Mouse (Mus musculus): Measurements from ENCODE around the gene Foxk2. TPM values are rescaled to one million over a fixed set of nuclear protein-coding genes. Genes with fewer than 3 reads are reported as not detected.
"Not testable (repeated sequence)": the region's sequence is repeated elsewhere in the genome, so short reads cannot be mapped to it uniquely, and the experiment has no call there.

Gene Foxk2
- polyA plus RNA-seq, 1 experiment from 2014 or later: 12.5 TPM

DNA sequence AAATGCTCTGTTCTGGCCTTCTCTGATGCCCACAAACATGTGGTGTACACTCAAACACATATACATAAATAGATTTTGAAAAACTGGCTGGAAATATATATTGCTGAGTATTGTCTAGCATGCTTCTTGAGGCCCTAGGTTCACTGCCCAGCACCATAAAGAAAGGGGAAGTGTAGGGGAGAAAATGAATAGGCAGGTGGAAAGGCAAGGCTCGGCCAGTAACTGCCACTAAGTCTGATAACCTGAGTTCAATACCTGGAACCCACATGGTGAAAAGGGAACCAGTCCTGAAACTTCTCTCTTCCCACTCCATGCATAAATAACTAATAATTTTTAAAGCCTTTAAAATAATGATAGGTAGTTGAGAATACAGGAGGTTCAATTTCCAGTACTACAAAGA lies 79.9 kb downstream of the Foxk2 start:
- Histone ChIP-seq H3K27me3 (no peaks in the 10 kb centered on the region), H3K9ac (replicated peaks) (no peak overlapping the region), H3K36me3 (peaks cover 55% of the 10 kb centered on the region), H3K4me3 (replicated peaks) (no peak overlapping the region), H3K9me3 (no peaks in the 10 kb centered on the region), H3K4me2 (no peak overlapping the region), H3K27ac (no peak overlapping the region), H3K4me1 (replicated peaks) (no peaks in the 10 kb centered on the region)
- ATAC-seq (ENCODE audit: insufficient number of reproducible peaks, insufficient read depth, low FRiP score, low TSS enrichment, low read depth): no peak
- WGBS: 88% methylated on average over 1 of the region's 1 CpGs

DNA sequence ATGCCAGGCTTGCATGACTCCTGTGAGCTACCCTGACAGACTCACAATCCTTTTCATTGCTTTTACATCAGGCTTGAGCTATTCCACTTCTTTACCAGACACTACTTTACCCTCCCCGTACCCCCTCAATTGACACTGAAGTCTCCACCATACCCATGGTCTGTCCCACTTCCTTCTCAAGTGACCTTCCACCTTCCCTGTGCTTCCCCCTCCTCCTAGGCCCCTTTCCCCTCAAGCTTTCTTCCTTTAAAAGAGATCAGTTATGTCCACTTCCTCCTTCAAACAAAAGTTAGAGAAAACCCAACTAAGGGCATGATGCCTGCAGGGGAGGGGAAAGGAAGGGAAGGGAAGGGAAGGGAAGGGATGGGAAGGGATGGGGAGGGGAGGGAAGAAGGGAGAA lies 80.5 kb downstream of the Foxk2 start:
- no peaks in the 10 kb centered on the region for H3K27me3 ChIP-seq
- H3K27ac ChIP-seq: no peak overlapping the region
- no peaks in the 10 kb centered on the region for H3K9me3 ChIP-seq
- H3K4me2 ChIP-seq: no peak overlapping the region
- H3K9ac ChIP-seq (replicated peaks): no peak overlapping the region
- H3K4me3 ChIP-seq (replicated peaks): no peak overlapping the region
- no peak for ATAC-seq (ENCODE audit: insufficient number of reproducible peaks, insufficient read depth, low FRiP score, low TSS enrichment, low read depth)
- peaks cover 55% of the 10 kb centered on the region for H3K36me3 ChIP-seq
- 92% methylated on average over 1 of the region's 1 CpGs for WGBS
- no peaks in the 10 kb centered on the region for H3K4me1 ChIP-seq (replicated peaks)

DNA sequence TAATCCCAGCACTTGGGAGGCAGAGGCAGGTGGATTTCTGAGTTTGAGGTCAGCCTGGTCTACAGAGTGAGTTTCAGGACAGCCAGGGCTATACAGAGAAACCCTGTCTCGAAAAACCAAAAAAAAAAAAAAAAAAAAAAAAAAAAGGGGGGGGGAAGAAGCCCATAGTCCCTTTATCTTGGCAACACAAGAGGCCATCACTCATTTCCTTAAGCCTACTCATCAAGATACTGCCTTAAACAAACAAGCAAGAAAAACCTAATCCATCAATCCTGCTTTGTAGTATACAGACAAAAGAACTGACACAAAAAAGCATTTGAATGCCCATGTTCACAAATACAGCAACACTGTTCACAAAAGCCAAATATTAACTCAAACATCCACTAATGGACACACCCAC lies 82.6 kb downstream of the Foxk2 start:
- 67% methylated on average over 1 of the region's 1 CpGs for WGBS
- not testable (repeated sequence) for H3K27ac ChIP-seq; H3K9ac ChIP-seq (replicated peaks); ATAC-seq (ENCODE audit: insufficient number of reproducible peaks, insufficient read depth, low FRiP score, low TSS enrichment, low read depth); H3K4me2 ChIP-seq; H3K27me3 ChIP-seq; H3K4me3 ChIP-seq (replicated peaks); H3K9me3 ChIP-seq; H3K4me1 ChIP-seq (replicated peaks)
- peaks cover 53% of the 10 kb centered on the region for H3K36me3 ChIP-seq

DNA sequence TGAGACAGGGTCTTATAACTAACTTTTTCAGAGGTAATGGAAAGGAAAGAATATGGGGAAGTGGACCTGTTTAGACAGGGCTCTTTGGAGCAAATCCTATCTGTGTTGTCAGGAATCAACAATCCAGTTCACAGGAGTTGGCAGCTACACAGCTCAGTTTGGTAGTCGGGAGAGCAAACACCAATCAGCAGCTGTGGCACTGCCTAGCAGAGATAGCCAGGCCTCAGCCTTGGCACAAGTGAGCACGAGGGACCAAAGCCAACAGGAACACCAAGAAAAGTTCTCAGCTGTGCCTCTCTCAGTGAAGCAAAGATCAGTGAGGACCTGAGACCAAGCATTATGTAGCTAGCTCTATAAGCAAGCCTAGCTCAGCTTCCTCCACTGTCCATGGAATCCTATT lies 87.2 kb downstream of the Foxk2 start:
- no peak overlapping the region for H3K4me2 ChIP-seq
- no peaks in the 10 kb centered on the region for H3K9me3 ChIP-seq
- H3K27ac ChIP-seq: no peak overlapping the region
- H3K4me1 ChIP-seq (replicated peaks): no peaks in the 10 kb centered on the region
- H3K27me3 ChIP-seq: no peaks in the 10 kb centered on the region
- 96% methylated on average over 2 of the region's 2 CpGs for WGBS
- no peak overlapping the region for H3K9ac ChIP-seq (replicated peaks)
- H3K4me3 ChIP-seq (replicated peaks): no peak overlapping the region
- no peak for ATAC-seq (ENCODE audit: insufficient number of reproducible peaks, insufficient read depth, low FRiP score, low TSS enrichment, low read depth)
- H3K36me3 ChIP-seq: peaks cover 53% of the 10 kb centered on the region

DNA sequence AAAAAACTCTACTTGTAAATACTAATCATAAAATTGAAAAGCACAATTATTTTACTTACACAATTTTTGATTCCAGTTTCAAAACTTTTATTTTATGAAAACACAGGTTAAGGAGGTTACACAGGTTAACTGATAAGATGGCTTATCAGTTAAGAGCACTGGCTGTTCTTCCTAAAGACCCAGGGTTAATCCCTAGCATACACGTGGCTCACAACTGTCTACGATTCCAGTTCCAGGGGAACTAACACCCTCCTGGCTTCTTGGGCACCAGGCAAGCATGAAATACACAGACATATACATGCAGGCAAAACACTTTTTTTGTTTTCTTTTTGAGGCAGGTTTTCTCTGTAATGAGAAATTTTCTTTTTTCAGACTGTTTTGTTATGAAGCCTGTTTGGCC lies 88.4 kb downstream of the Foxk2 start:
- H3K9me3 ChIP-seq: no peaks in the 10 kb centered on the region
- no peak overlapping the region for H3K9ac ChIP-seq (replicated peaks)
- no peaks in the 10 kb centered on the region for H3K27me3 ChIP-seq
- peaks cover 53% of the 10 kb centered on the region for H3K36me3 ChIP-seq
- 91% methylated on average over 2 of the region's 2 CpGs for WGBS
- no peak for ATAC-seq (ENCODE audit: insufficient number of reproducible peaks, insufficient read depth, low FRiP score, low TSS enrichment, low read depth)
- no peak overlapping the region for H3K27ac ChIP-seq
- H3K4me1 ChIP-seq (replicated peaks): peaks cover 9% of the 10 kb centered on the region
- no peak overlapping the region for H3K4me2 ChIP-seq
- no peak overlapping the region for H3K4me3 ChIP-seq (replicated peaks)

DNA sequence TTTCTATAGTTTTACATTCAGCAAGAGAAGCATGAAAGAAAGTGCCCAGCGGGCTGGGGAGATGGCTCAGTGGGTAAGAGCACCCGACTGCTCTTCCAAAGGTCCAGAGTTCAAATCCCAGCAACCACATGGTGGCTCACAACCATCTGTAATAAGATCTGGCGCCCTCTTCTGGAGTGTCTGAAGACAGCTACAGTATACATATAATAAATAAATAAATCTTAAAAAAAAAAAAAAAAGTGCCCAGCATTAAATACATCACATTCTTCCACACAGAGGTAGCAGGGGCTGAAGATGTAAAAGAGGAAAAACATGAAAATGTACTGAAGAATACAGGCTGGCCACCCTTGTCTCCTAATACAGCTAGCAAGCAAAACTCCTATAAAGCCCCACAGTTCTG lies 88.9 kb downstream of the Foxk2 start:
- H3K9me3 ChIP-seq; ATAC-seq (ENCODE audit: insufficient number of reproducible peaks, insufficient read depth, low FRiP score, low TSS enrichment, low read depth); H3K27ac ChIP-seq; H3K4me2 ChIP-seq; H3K4me3 ChIP-seq (replicated peaks); H3K27me3 ChIP-seq; H3K9ac ChIP-seq (replicated peaks): not testable (repeated sequence)
- Histone ChIP-seq H3K4me1 (replicated peaks) (peaks cover 13% of the 10 kb centered on the region), H3K36me3 (peaks cover 53% of the 10 kb centered on the region)
- WGBS: 80% methylated on average over 3 of the region's 3 CpGs

DNA sequence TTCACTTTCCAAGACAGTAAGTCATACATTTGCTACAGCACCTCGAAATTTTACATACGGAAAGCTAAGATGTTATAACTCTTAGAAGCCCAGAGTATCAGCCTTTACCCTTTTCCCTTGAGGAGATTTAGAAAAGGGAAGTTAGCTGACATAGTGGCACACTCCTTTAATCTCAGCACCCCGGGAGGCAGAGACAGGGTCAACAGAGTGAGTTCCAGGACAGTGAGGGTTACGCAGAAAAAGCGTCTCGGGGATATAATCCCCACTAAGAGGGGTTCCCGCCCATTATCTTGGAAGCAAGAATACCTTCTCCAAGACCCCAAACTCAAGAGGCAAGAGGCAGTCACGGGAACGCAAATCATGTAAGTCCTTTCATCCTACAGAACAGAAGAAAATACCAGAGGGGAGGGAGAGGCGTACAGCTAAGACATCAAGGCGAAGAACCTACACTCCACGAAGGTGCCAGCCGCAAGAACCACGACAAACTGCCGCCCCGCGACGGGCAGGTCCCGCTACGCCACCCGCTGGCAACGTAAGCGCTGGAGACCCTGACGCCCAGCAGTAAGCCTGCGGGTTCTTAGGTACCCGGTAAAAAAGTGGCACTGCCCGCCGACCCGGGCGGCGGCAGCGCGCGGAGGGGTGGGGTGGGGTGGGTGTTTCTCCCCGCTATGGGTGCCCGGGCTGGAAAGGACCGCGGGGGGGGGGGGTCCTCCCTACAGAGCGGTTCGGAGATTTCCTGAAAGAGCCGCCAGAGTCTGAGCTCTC lies 93.7 kb downstream of the Foxk2 start:
- no peaks in the 10 kb centered on the region for H3K27me3 ChIP-seq
- H3K36me3 ChIP-seq: peaks cover 18% of the 10 kb centered on the region
- H3K4me1 ChIP-seq (replicated peaks): peaks cover 20% of the 10 kb centered on the region
- 4% methylated on average over 39 of the region's 41 CpGs for WGBS
- no peaks in the 10 kb centered on the region for H3K9me3 ChIP-seq
- peak; percentile 17; the same call in 1 of the 2 replicates for ATAC-seq (ENCODE audit: insufficient number of reproducible peaks, insufficient read depth, low FRiP score, low TSS enrichment, low read depth)
- peak overlapping the region; percentile 92 for H3K4me2 ChIP-seq
- H3K9ac ChIP-seq (replicated peaks): peak overlapping the region; percentile 82
- H3K27ac ChIP-seq: peak overlapping the region; percentile 80
- H3K4me3 ChIP-seq (replicated peaks): peak overlapping the region; percentile 74

DNA sequence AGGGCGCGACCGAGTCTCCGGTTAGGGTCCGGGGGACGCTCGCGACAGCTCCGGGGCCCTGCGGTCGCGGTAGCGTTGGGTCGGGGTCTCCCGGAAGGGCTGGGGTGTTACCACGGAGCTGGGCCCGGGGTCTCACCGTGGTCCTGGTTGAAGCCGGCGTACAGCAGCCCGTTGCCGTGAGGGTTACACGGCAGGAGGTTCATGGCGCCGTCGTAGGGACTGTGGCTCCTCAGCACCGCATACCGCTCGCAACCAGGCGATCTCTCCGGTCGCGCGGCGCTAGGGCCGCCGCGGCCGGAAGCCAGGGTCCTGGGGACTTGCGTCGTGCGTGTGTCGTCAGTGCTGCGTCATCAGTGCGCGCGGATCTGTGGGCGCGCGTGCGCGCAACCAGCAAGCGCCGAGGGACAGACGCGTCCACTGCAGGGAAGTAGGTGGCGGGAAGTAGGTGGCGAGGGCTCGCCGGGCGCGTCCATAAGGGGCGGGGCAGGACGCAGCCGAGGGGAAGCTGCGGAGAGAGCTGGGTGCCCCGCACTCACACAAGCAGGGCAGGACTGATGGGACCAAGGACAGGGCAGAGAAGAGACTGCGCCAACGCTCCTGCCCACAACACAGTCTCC lies 94.4 kb downstream of the Foxk2 start, which contains the start of gene Wdr45b:
Gene Wdr45b (minus strand): TSS at position 355 of the 617 bp plus-strand sequence.
- Histone ChIP-seq H3K9me3 (no peaks in the 10 kb centered on the region), H3K4me2 (peak within 1 kb of the TSS; percentile 92), H3K4me1 (replicated peaks) (peaks cover 20% of the 10 kb centered on the region), H3K36me3 (peaks cover 11% of the 10 kb centered on the region; the same call in 1 of the 2 replicates), H3K27me3 (no peaks in the 10 kb centered on the region), H3K9ac (replicated peaks) (peak within 1 kb of the TSS; percentile 82), H3K4me3 (replicated peaks) (peak within 1 kb of the TSS; percentile 74), H3K27ac (peak within 1 kb of the TSS; percentile 80)
- WGBS: under 1% methylated on average over 69 of the region's 69 CpGs
- peak; percentile 94 for ATAC-seq (ENCODE audit: insufficient number of reproducible peaks, insufficient read depth, low FRiP score, low TSS enrichment, low read depth)

Other genes starting within 250 kb of the Foxk2 start
- not detected in 2 replicates for gene Cd7, start 220.6 kb upstream of the Foxk2 start, polyA plus RNA-seq (2016; fragmentation: Nextera tagmentation; extraction: Ambion mirVana)
- not detected in 2 replicates for gene Sectm1b, start 196.4 kb upstream of the Foxk2 start, polyA plus RNA-seq (2016; fragmentation: Nextera tagmentation; extraction: Ambion mirVana)
- gene Sectm1a, start 178.8 kb upstream of the Foxk2 start, polyA plus RNA-seq (2016; fragmentation: Nextera tagmentation; extraction: Ambion mirVana): not detected in 2 replicates
- not detected in 2 replicates for gene Tex19.2, start 141.3 kb upstream of the Foxk2 start, polyA plus RNA-seq (2016; fragmentation: Nextera tagmentation; extraction: Ambion mirVana)
- gene Tex19.1, start 113.8 kb upstream of the Foxk2 start, polyA plus RNA-seq (2016; fragmentation: Nextera tagmentation; extraction: Ambion mirVana): not detected in 2 replicates
- gene Uts2r, start 99.7 kb upstream of the Foxk2 start, polyA plus RNA-seq (2016; fragmentation: Nextera tagmentation; extraction: Ambion mirVana): 0.39 and 0.41 TPM in 2 replicates
- 9.5 and 10.6 TPM in 2 replicates for gene Hexdc, start 55.6 kb upstream of the Foxk2 start, polyA plus RNA-seq (2016; fragmentation: Nextera tagmentation; extraction: Ambion mirVana)
- 16.3 and 17.5 TPM in 2 replicates for gene Ogfod3, start 55.3 kb upstream of the Foxk2 start, polyA plus RNA-seq (2016; fragmentation: Nextera tagmentation; extraction: Ambion mirVana)
- gene Cybc1, start 30.7 kb upstream of the Foxk2 start, polyA plus RNA-seq (2016; fragmentation: Nextera tagmentation; extraction: Ambion mirVana): 36.3 and 40.1 TPM in 2 replicates
- gene Narf, start 22.7 kb upstream of the Foxk2 start, polyA plus RNA-seq (2016; fragmentation: Nextera tagmentation; extraction: Ambion mirVana): 68.4 and 75.2 TPM in 2 replicates
- 98.9 and 99.6 TPM in 2 replicates for gene Wdr45b, start 94.5 kb downstream of the Foxk2 start, polyA plus RNA-seq (2016; fragmentation: Nextera tagmentation; extraction: Ambion mirVana)
- gene Rab40b, start 128.3 kb downstream of the Foxk2 start, polyA plus RNA-seq (2016; fragmentation: Nextera tagmentation; extraction: Ambion mirVana): 5.5 and 6.0 TPM in 2 replicates
- gene Fn3krp, start 161.4 kb downstream of the Foxk2 start, polyA plus RNA-seq (2016; fragmentation: Nextera tagmentation; extraction: Ambion mirVana): 7.6 and 8.9 TPM in 2 replicates
- 0.50 and 0.59 TPM in 2 replicates for gene Fn3k, start 174.9 kb downstream of the Foxk2 start, polyA plus RNA-seq (2016; fragmentation: Nextera tagmentation; extraction: Ambion mirVana)
- gene Tbcd, start 192.0 kb downstream of the Foxk2 start, polyA plus RNA-seq (2016; fragmentation: Nextera tagmentation; extraction: Ambion mirVana): 48.9 and 50.7 TPM in 2 replicates